Mouse (Mus musculus): ENCODE measurements at regions not wholly inside any gene's neighbourhood (a gene's known extent, or its start where the extent isn't known, plus 50 kb on each side); places are given as distances from the start of the nearest gene placed in this dataset.

- 82% methylated on average over 4 of the region's 4 CpGs for WGBS
- H3K27ac ChIP-seq (ENCODE audit: low read depth), result no peak overlapping the region
- DNase-seq, result no peak
- no peak overlapping the region for H3K4me3 ChIP-seq (ENCODE audit: low read depth, low read length)
- no peaks in the 10 kb centered on the region for H3K36me3 ChIP-seq (ENCODE audit: insufficient read depth)
- H3K9me3 ChIP-seq (ENCODE audit: low read depth, low read length), result no peaks in the 10 kb centered on the region
- no peak for ATAC-seq (ENCODE audit: insufficient read depth)
- no peak for TF ChIP-seq CTCF (IDR thresholded peaks at IDR 0.05; ENCODE audit: low read depth)
- H3K9ac ChIP-seq, result no peak overlapping the region
- H3K4me1 ChIP-seq (ENCODE audit: insufficient read depth), result no peaks in the 10 kb centered on the region
- no peak overlapping the region for H3K4me2 ChIP-seq
- no peaks in the 10 kb centered on the region for H3K27me3 ChIP-seq (ENCODE audit: insufficient read depth, low read length)
Observed at GRCm38 (mm10) chr15:70605251-70605650, 3229.1 kb upstream of the Gm6569 start.

DNA sequence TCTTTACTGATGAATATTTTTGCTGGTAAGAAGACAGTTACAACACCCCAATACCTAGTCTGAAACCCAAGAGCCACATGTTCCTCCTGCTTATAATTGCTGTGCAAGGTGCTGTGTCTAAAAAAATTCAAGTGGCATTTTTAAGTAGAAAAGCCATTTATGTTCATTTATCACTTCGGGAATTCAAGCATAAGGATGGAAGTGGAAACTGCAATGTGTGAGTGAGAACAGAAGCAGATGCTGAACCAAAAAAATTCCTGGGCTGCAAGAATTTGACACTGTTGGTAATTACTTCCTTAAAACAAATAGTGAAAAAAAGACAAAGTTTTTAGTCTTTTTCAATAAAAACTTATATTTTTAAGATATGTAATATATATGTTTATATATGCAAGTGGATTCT lies 3227.5 kb upstream of the Gm6569 start:
- Histone ChIP-seq H3K4me2 (no peak overlapping the region), H3K27ac (ENCODE audit: low read depth) (no peak overlapping the region), H3K4me1 (ENCODE audit: insufficient read depth) (no peaks in the 10 kb centered on the region), H3K4me3 (ENCODE audit: low read depth, low read length) (no peak overlapping the region), H3K9ac (no peak overlapping the region), H3K9me3 (ENCODE audit: low read depth, low read length) (no peaks in the 10 kb centered on the region), H3K36me3 (ENCODE audit: insufficient read depth) (no peaks in the 10 kb centered on the region), H3K27me3 (ENCODE audit: insufficient read depth, low read length) (no peaks in the 10 kb centered on the region)
- ATAC-seq (ENCODE audit: insufficient read depth) (no peak), DNase-seq (no peak)
- 78% methylated on average over 1 of the region's 1 CpGs for WGBS
- no peak for TF ChIP-seq CTCF (IDR thresholded peaks at IDR 0.05; ENCODE audit: low read depth)

DNA sequence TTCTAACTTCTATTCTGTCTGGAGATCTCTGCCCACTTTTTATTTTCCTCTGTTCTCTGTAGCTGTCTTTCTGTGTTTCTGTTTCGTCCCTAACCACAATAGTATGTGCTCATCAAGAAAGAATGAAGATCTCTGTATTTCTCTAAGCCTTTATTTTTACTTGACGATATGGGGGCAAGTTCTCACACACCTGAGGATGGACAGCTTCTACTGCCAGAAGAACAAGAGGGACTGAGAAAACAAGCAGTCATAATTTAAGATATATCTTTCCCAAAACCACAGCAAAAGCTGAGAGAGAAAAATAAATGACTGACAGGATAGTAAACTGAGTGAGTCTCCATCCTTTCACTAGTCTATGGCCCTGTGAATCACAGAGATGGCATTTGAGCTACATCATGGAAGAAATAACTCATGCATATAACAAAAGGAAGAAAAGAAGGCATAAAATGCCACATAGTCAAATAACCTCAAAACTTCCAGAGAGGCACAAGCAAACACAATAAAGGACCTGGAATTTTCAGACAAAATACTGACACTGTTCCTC lies 3216.2 kb upstream of the Gm6569 start:
- no peaks in the 10 kb centered on the region for H3K9me3 ChIP-seq (ENCODE audit: low read depth, low read length)
- no peak for TF ChIP-seq CTCF (IDR thresholded peaks at IDR 0.05; ENCODE audit: low read depth)
- no peak overlapping the region for H3K27ac ChIP-seq (ENCODE audit: low read depth)
- 65% methylated on average over 2 of the region's 2 CpGs for WGBS
- H3K36me3 ChIP-seq (ENCODE audit: insufficient read depth), result no peaks in the 10 kb centered on the region
- H3K27me3 ChIP-seq (ENCODE audit: insufficient read depth, low read length), result no peaks in the 10 kb centered on the region
- ATAC-seq (ENCODE audit: insufficient read depth) (no peak), DNase-seq (no peak)
- H3K4me2 ChIP-seq, result no peak overlapping the region
- no peak overlapping the region for H3K9ac ChIP-seq
- no peak overlapping the region for H3K4me3 ChIP-seq (ENCODE audit: low read depth, low read length)
- H3K4me1 ChIP-seq (ENCODE audit: insufficient read depth), result no peaks in the 10 kb centered on the region

DNA sequence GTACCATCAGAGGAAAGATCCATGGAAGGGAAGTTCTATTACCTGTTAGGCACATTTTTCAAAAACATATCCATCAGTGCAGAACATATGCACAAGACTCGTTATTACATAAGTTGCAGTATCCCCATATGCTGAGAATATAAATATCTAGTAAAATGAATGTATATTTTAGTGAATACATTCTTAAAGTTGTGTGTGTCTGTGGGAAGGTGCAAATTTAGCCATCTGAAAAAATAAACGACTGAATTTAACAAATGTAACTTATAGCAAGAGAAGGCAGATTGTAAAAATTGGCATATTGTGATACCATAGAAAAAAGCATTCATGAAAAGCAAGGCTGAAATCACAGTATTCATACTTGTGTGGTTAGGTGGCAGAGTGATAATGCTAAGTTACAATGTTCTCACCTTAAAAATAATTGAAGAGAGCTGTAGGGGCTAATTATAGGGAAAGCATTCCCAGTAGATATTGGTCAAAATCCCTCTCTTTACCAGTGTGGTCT lies 3193.3 kb upstream of the Gm6569 start:
- Histone ChIP-seq H3K36me3 (ENCODE audit: insufficient read depth) (no peaks in the 10 kb centered on the region), H3K27me3 (ENCODE audit: insufficient read depth, low read length) (no peaks in the 10 kb centered on the region), H3K9me3 (ENCODE audit: low read depth, low read length) (no peaks in the 10 kb centered on the region), H3K4me1 (ENCODE audit: insufficient read depth) (no peaks in the 10 kb centered on the region), H3K9ac (no peak overlapping the region), H3K4me2 (no peak overlapping the region), H3K4me3 (ENCODE audit: low read depth, low read length) (no peak overlapping the region), H3K27ac (ENCODE audit: low read depth) (no peak overlapping the region)
- whole genome bisulfite sequencing, result 67% methylated on average over 2 of the region's 2 CpGs
- ATAC-seq (ENCODE audit: insufficient read depth) (no peak), DNase-seq (no peak)
- no peak for TF ChIP-seq CTCF (IDR thresholded peaks at IDR 0.05; ENCODE audit: low read depth)

GRCm38 (mm10) chr15:70644447-70645202 lies 3189.7 kb upstream of the Gm6569 start:
- no peaks in the 10 kb centered on the region for H3K9me3 ChIP-seq (ENCODE audit: low read depth, low read length)
- DNase-seq, result no peak
- ATAC-seq (ENCODE audit: insufficient read depth), result no peak
- no peak overlapping the region for H3K4me3 ChIP-seq (ENCODE audit: low read depth, low read length)
- no peak overlapping the region for H3K4me2 ChIP-seq
- H3K36me3 ChIP-seq (ENCODE audit: insufficient read depth), result no peaks in the 10 kb centered on the region
- no peaks in the 10 kb centered on the region for H3K27me3 ChIP-seq (ENCODE audit: insufficient read depth, low read length)
- H3K27ac ChIP-seq (ENCODE audit: low read depth), result no peak overlapping the region
- TF ChIP-seq CTCF (IDR thresholded peaks at IDR 0.05; ENCODE audit: low read depth), result no peak
- H3K4me1 ChIP-seq (ENCODE audit: insufficient read depth), result no peaks in the 10 kb centered on the region
- no peak overlapping the region for H3K9ac ChIP-seq

GRCm38 (mm10) chr15:70675549-70675948 lies 3158.8 kb upstream of the Gm6569 start:
- Histone ChIP-seq H3K9ac (no peak overlapping the region), H3K4me3 (ENCODE audit: low read depth, low read length) (no peak overlapping the region), H3K4me2 (no peak overlapping the region), H3K4me1 (ENCODE audit: insufficient read depth) (no peaks in the 10 kb centered on the region), H3K27me3 (ENCODE audit: insufficient read depth, low read length) (no peaks in the 10 kb centered on the region), H3K9me3 (ENCODE audit: low read depth, low read length) (no peaks in the 10 kb centered on the region), H3K36me3 (ENCODE audit: insufficient read depth) (no peaks in the 10 kb centered on the region), H3K27ac (ENCODE audit: low read depth) (no peak overlapping the region)
- no peak for ATAC-seq (ENCODE audit: insufficient read depth)
- no peak for TF ChIP-seq CTCF (IDR thresholded peaks at IDR 0.05; ENCODE audit: low read depth)
- WGBS, result 72% methylated on average over 1 of the region's 1 CpGs
- no peak for DNase-seq

- DNase-seq (no peak), ATAC-seq (ENCODE audit: insufficient read depth) (no peak)
- WGBS, result 80% methylated on average over 2 of the region's 2 CpGs
- Histone ChIP-seq H3K27ac (ENCODE audit: low read depth) (no peak overlapping the region), H3K9me3 (ENCODE audit: low read depth, low read length) (no peaks in the 10 kb centered on the region), H3K27me3 (ENCODE audit: insufficient read depth, low read length) (no peaks in the 10 kb centered on the region), H3K36me3 (ENCODE audit: insufficient read depth) (no peaks in the 10 kb centered on the region), H3K4me3 (ENCODE audit: low read depth, low read length) (no peak overlapping the region), H3K4me1 (ENCODE audit: insufficient read depth) (no peaks in the 10 kb centered on the region), H3K4me2 (no peak overlapping the region), H3K9ac (no peak overlapping the region)
- no peak for TF ChIP-seq CTCF (IDR thresholded peaks at IDR 0.05; ENCODE audit: low read depth)
Observed at GRCm38 (mm10) chr15:70704547-70704946, 3129.8 kb upstream of the Gm6569 start.

Measured in lung, embryonic 14.5 days (tissue).